Mouse (Mus musculus): ENCODE data around the gene Ap3b1. TPM values are rescaled to one million over a fixed set of nuclear protein-coding genes. Genes with fewer than 3 reads are reported as not detected.
A peak's percentile ranks its signal among the peaks of the same experiment; 100 is the strongest.

Ap3b1 gene
- polyA plus RNA-seq, 1 experiment from 2014 or later: 30.9 TPM

- peaks cover 20% of the 10 kb centered on the region for H3K36me3 ChIP-seq (ENCODE audit: control insufficient read depth, insufficient read depth)
- H3K9me3 ChIP-seq (ENCODE audit: control insufficient read depth): no peaks in the 10 kb centered on the region
- no peak overlapping the region for H3K27ac ChIP-seq (ENCODE audit: low read depth, low read length)
- no peak overlapping the region for H3K4me2 ChIP-seq (replicated peaks; ENCODE audit: low read depth)
- H3K4me1 ChIP-seq (replicated peaks; ENCODE audit: control insufficient read depth, insufficient read depth, low read length): no peaks in the 10 kb centered on the region
- H3K27me3 ChIP-seq (replicated peaks; ENCODE audit: control insufficient read depth, insufficient read depth, low read length): no peaks in the 10 kb centered on the region
- no peak for TF ChIP-seq CTCF (IDR thresholded peaks at IDR 0.05; ENCODE audit: low read depth)
- 85% methylated on average over 4 of the region's 4 CpGs for WGBS
- H3K9ac ChIP-seq (ENCODE audit: low read depth, low read length): no peak overlapping the region
- ATAC-seq: no peak
- H3K4me3 ChIP-seq (ENCODE audit: low read depth, low read length): no peak overlapping the region
Measured at GRCm38 (mm10) chr13:94545739-94546138, 187.0 kb downstream of the Ap3b1 start.

- TF ChIP-seq CTCF (IDR thresholded peaks at IDR 0.05; ENCODE audit: low read depth): no peak
- no peaks in the 10 kb centered on the region for H3K9me3 ChIP-seq (ENCODE audit: control insufficient read depth)
Measured at GRCm38 (mm10) chr13:94546246-94546645, 187.5 kb downstream of the Ap3b1 start.

GRCm38 (mm10) chr13:94549580-94549979 is 190.8 kb downstream of the Ap3b1 start:
- ATAC-seq: no peak
- Histone ChIP-seq H3K4me1 (replicated peaks; ENCODE audit: control insufficient read depth, insufficient read depth, low read length) (no peaks in the 10 kb centered on the region), H3K9me3 (ENCODE audit: control insufficient read depth) (no peaks in the 10 kb centered on the region), H3K9ac (ENCODE audit: low read depth, low read length) (no peak overlapping the region), H3K36me3 (ENCODE audit: control insufficient read depth, insufficient read depth) (peaks cover 13% of the 10 kb centered on the region), H3K4me3 (ENCODE audit: low read depth, low read length) (no peak overlapping the region), H3K27ac (ENCODE audit: low read depth, low read length) (no peak overlapping the region), H3K27me3 (replicated peaks; ENCODE audit: control insufficient read depth, insufficient read depth, low read length) (no peaks in the 10 kb centered on the region), H3K4me2 (replicated peaks; ENCODE audit: low read depth) (no peak overlapping the region)
- no peak for TF ChIP-seq CTCF (IDR thresholded peaks at IDR 0.05; ENCODE audit: low read depth)
- 58% methylated on average over 3 of the region's 3 CpGs for whole genome bisulfite sequencing

More at GRCm38 (mm10) chr13:94546246-94546645, 187.5 kb downstream of the Ap3b1 start:
- WGBS: 58% methylated on average over 11 of the region's 11 CpGs
- no peaks in the 10 kb centered on the region for H3K4me1 ChIP-seq (replicated peaks; ENCODE audit: control insufficient read depth, insufficient read depth, low read length)
- H3K36me3 ChIP-seq (ENCODE audit: control insufficient read depth, insufficient read depth): peaks cover 20% of the 10 kb centered on the region
- H3K4me2 ChIP-seq (replicated peaks; ENCODE audit: low read depth): no peak overlapping the region
- ATAC-seq: no peak
- no peak overlapping the region for H3K4me3 ChIP-seq (ENCODE audit: low read depth, low read length)
- no peaks in the 10 kb centered on the region for H3K27me3 ChIP-seq (replicated peaks; ENCODE audit: control insufficient read depth, insufficient read depth, low read length)
- H3K9ac ChIP-seq (ENCODE audit: low read depth, low read length): no peak overlapping the region
- no peak overlapping the region for H3K27ac ChIP-seq (ENCODE audit: low read depth, low read length)

GRCm38 (mm10) chr13:94550037-94550436 is 191.3 kb downstream of the Ap3b1 start:
- no peak for TF ChIP-seq CTCF (IDR thresholded peaks at IDR 0.05; ENCODE audit: low read depth)
- H3K4me3 ChIP-seq (ENCODE audit: low read depth, low read length): no peak overlapping the region

GRCm38 (mm10) chr13:94560011-94560410 is 201.3 kb downstream of the Ap3b1 start:
- no peak for ATAC-seq
- Histone ChIP-seq H3K9me3 (ENCODE audit: control insufficient read depth) (no peaks in the 10 kb centered on the region), H3K4me1 (replicated peaks; ENCODE audit: control insufficient read depth, insufficient read depth, low read length) (no peaks in the 10 kb centered on the region), H3K9ac (ENCODE audit: low read depth, low read length) (no peak overlapping the region), H3K36me3 (ENCODE audit: control insufficient read depth, insufficient read depth) (peaks cover 5% of the 10 kb centered on the region; the same call in 1 of the 2 replicates), H3K27me3 (replicated peaks; ENCODE audit: control insufficient read depth, insufficient read depth, low read length) (no peaks in the 10 kb centered on the region), H3K27ac (ENCODE audit: low read depth, low read length) (no peak overlapping the region), H3K4me2 (replicated peaks; ENCODE audit: low read depth) (no peak overlapping the region), H3K4me3 (ENCODE audit: low read depth, low read length) (no peak overlapping the region)
- WGBS: 2% methylated on average over 3 of the region's 3 CpGs
- TF ChIP-seq CTCF (IDR thresholded peaks at IDR 0.05; ENCODE audit: low read depth): peak; percentile 92

More at GRCm38 (mm10) chr13:94550037-94550436, 191.3 kb downstream of the Ap3b1 start:
- 66% methylated on average over 4 of the region's 4 CpGs for WGBS
- Histone ChIP-seq H3K36me3 (ENCODE audit: control insufficient read depth, insufficient read depth) (peaks cover 13% of the 10 kb centered on the region), H3K27me3 (replicated peaks; ENCODE audit: control insufficient read depth, insufficient read depth, low read length) (no peaks in the 10 kb centered on the region), H3K9ac (ENCODE audit: low read depth, low read length) (no peak overlapping the region), H3K27ac (ENCODE audit: low read depth, low read length) (no peak overlapping the region), H3K9me3 (ENCODE audit: control insufficient read depth) (no peaks in the 10 kb centered on the region), H3K4me2 (replicated peaks; ENCODE audit: low read depth) (no peak overlapping the region), H3K4me1 (replicated peaks; ENCODE audit: control insufficient read depth, insufficient read depth, low read length) (no peaks in the 10 kb centered on the region)
- no peak for ATAC-seq

- Histone ChIP-seq H3K27me3 (replicated peaks; ENCODE audit: control insufficient read depth, insufficient read depth, low read length) (no peaks in the 10 kb centered on the region), H3K36me3 (ENCODE audit: control insufficient read depth, insufficient read depth) (peaks cover 5% of the 10 kb centered on the region; the same call in 1 of the 2 replicates), H3K27ac (ENCODE audit: low read depth, low read length) (no peak overlapping the region), H3K4me2 (replicated peaks; ENCODE audit: low read depth) (no peak overlapping the region), H3K4me3 (ENCODE audit: low read depth, low read length) (no peak overlapping the region), H3K4me1 (replicated peaks; ENCODE audit: control insufficient read depth, insufficient read depth, low read length) (no peaks in the 10 kb centered on the region), H3K9me3 (ENCODE audit: control insufficient read depth) (no peaks in the 10 kb centered on the region), H3K9ac (ENCODE audit: low read depth, low read length) (no peak overlapping the region)
- TF ChIP-seq CTCF (IDR thresholded peaks at IDR 0.05; ENCODE audit: low read depth): no peak
- ATAC-seq: no peak
- WGBS: 81% methylated on average over 11 of the region's 11 CpGs
Measured at GRCm38 (mm10) chr13:94560878-94561277, 202.1 kb downstream of the Ap3b1 start.
